Comparison of ENCODE assay signal across 16 mouse cellular contexts in genomic region chr2:146925296-146925695, GRCm38 (mm10).
"Had no signal": no experiment of that assay in that cellular context is flagged by ENCODE, and none has a peak within 500 bp of the region (broad histone marks: within the 10 kb centered on the region; RNA-seq: fewer than 3 reads in every experiment).

No protein-coding gene starts in this region.

- H3K27ac ChIP-seq: neural tube, embryonic 13.5 days; neural tube, embryonic 15.5 days; stomach, embryonic 15.5 days; stomach, postnatal 0 days had no signal

- H3K27me3 ChIP-seq: neural tube, embryonic 13.5 days; neural tube, embryonic 15.5 days; stomach, embryonic 15.5 days had no signal

- H3K9ac ChIP-seq: neural tube, embryonic 13.5 days; neural tube, embryonic 15.5 days; stomach, embryonic 15.5 days had no signal

- H3K4me3 ChIP-seq: neural tube, embryonic 13.5 days; neural tube, embryonic 15.5 days; stomach, embryonic 15.5 days had no signal

- H3K36me3 ChIP-seq: neural tube, embryonic 13.5 days; neural tube, embryonic 15.5 days; stomach, embryonic 15.5 days had no signal

- DNase-seq: retina, postnatal 1 day; right cerebral cortex, adult 18-20 months; right cerebral cortex, postnatal 14 days; right cerebral cortex, postnatal 25 days; right cerebral cortex, postnatal 4 days; spleen, adult 18-20 months; thymus, adult 18-20 months; thymus, adult 2 months; thymus, postnatal 14 days; thymus, postnatal 25 days; thymus, postnatal 36 days; thymus, postnatal 4 days had no signal

- H3K4me1 ChIP-seq: neural tube, embryonic 15.5 days; stomach, embryonic 15.5 days had no signal

- H3K9me3 ChIP-seq: neural tube, embryonic 13.5 days; neural tube, embryonic 15.5 days; stomach, embryonic 15.5 days had no signal

- H3K4me2 ChIP-seq: neural tube, embryonic 13.5 days; neural tube, embryonic 15.5 days; stomach, embryonic 15.5 days had no signal
